Mouse (Mus musculus) stomach, postnatal 0 days (tissue): ENCODE data around the gene Sod1.

Experiments
- CTCF ChIP-seq: IDR thresholded peaks from 2 replicates; pipeline ENCODE4 v1.5.1; 2016; ENCODE audit warnings: antibody characterized with exemption, low read depth, mild to moderate bottlenecking, moderate library complexity
- EP300 ChIP-seq: optimal IDR thresholded peaks from 2 replicates; pipeline ENCODE3; 2016; ENCODE audit warnings: antibody characterized with exemption

DNA sequence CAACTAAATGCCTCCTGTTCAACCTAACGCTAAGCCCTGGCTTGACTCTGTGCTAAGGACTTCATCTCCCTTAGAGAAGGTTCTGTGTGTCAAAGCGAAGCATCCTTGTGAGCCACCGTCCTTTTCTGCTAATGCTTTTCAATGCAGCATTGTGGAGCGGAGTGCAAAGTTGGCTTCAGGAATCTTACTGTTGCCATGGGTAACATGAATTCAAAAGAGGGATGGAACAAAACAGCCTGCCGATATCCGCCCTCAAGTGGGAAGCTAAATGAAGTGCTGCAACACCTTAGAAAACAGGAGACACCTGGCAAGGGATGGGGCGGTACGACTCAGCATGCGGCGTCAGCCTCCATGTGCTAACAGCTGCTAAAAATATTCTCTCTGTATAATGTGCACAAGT lies 44.1 kb upstream of the Sod1 start:
- TF ChIP-seq EP300 = no peak
- no peak for TF ChIP-seq CTCF
